Mouse (Mus musculus): ENCODE results near the gene Tbata. TPM values are rescaled to one million over a fixed set of nuclear protein-coding genes. Genes with fewer than 3 reads are reported as not detected.
A peak's percentile ranks its signal among the peaks of the same experiment; 100 is the strongest.

Tbata gene
- total and polyA plus RNA-seq, 2 experiments from 2014 or later = 1.2 to 4.7 TPM

- Histone ChIP-seq H3K27me3 (ENCODE audit: insufficient read depth, low read length) (no peaks in the 10 kb centered on the region), H3K9ac (no peak overlapping the region), H3K4me1 (ENCODE audit: insufficient read depth) (no peaks in the 10 kb centered on the region), H3K27ac (ENCODE audit: low read depth, low read length) (no peak overlapping the region), H3K9me3 (ENCODE audit: low read length) (no peaks in the 10 kb centered on the region), H3K4me3 (ENCODE audit: low read depth, low read length) (no peak overlapping the region), H3K36me3 (ENCODE audit: insufficient read depth) (no peaks in the 10 kb centered on the region), H3K4me2 (ENCODE audit: low read depth) (no peak overlapping the region)
- ATAC-seq = no peak
- no peak for TF ChIP-seq CTCF (IDR thresholded peaks at IDR 0.05; ENCODE audit: low read depth)
- no peak for DNase-seq
- 88% methylated on average over 7 of the region's 7 CpGs for WGBS
Observed at GRCm38 (mm10) chr10:61160089-61160488, 11.7 kb upstream of the Tbata start.

GRCm38 (mm10) chr10:61160671-61161070 is 11.1 kb upstream of the Tbata start:
- no peak overlapping the region for H3K4me3 ChIP-seq (ENCODE audit: low read depth, low read length)
- 86% methylated on average over 4 of the region's 4 CpGs for WGBS
- H3K36me3 ChIP-seq (ENCODE audit: insufficient read depth) = no peaks in the 10 kb centered on the region
- no peak for TF ChIP-seq CTCF (IDR thresholded peaks at IDR 0.05; ENCODE audit: low read depth)
- DNase-seq (no peak), ATAC-seq (no peak)
- H3K9me3 ChIP-seq (ENCODE audit: low read length) = no peaks in the 10 kb centered on the region
- no peak overlapping the region for H3K4me2 ChIP-seq (ENCODE audit: low read depth)
- no peak overlapping the region for H3K9ac ChIP-seq
- H3K27ac ChIP-seq (ENCODE audit: low read depth, low read length) = no peak overlapping the region
- H3K4me1 ChIP-seq (ENCODE audit: insufficient read depth) = no peaks in the 10 kb centered on the region
- H3K27me3 ChIP-seq (ENCODE audit: insufficient read depth, low read length) = no peaks in the 10 kb centered on the region

GRCm38 (mm10) chr10:61162366-61162765 is 9.4 kb upstream of the Tbata start:
- 86% methylated on average over 3 of the region's 3 CpGs for WGBS
- no peaks in the 10 kb centered on the region for H3K27me3 ChIP-seq (ENCODE audit: insufficient read depth, low read length)
- ATAC-seq = no peak

GRCm38 (mm10) chr10:61167333-61168096 is 4.2 kb upstream of the Tbata start:
- Histone ChIP-seq H3K4me2 (ENCODE audit: low read depth) (no peak overlapping the region), H3K9ac (no peak overlapping the region), H3K36me3 (ENCODE audit: insufficient read depth) (no peaks in the 10 kb centered on the region), H3K4me1 (ENCODE audit: insufficient read depth) (no peaks in the 10 kb centered on the region), H3K4me3 (ENCODE audit: low read depth, low read length) (no peak overlapping the region), H3K27me3 (ENCODE audit: insufficient read depth, low read length) (no peaks in the 10 kb centered on the region), H3K9me3 (ENCODE audit: low read length) (no peaks in the 10 kb centered on the region), H3K27ac (ENCODE audit: low read depth, low read length) (no peak overlapping the region)
- no peak for TF ChIP-seq CTCF (IDR thresholded peaks at IDR 0.05; ENCODE audit: low read depth)
- ATAC-seq (peak; percentile 42; the same call in 1 of the 2 replicates), DNase-seq (no peak)
- 70% methylated on average over 9 of the region's 9 CpGs for WGBS

More at GRCm38 (mm10) chr10:61162366-61162765, 9.4 kb upstream of the Tbata start:
- Histone ChIP-seq H3K4me2 (ENCODE audit: low read depth) (no peak overlapping the region), H3K27ac (ENCODE audit: low read depth, low read length) (no peak overlapping the region), H3K36me3 (ENCODE audit: insufficient read depth) (no peaks in the 10 kb centered on the region), H3K4me1 (ENCODE audit: insufficient read depth) (no peaks in the 10 kb centered on the region), H3K4me3 (ENCODE audit: low read depth, low read length) (no peak overlapping the region), H3K9ac (no peak overlapping the region), H3K9me3 (ENCODE audit: low read length) (no peaks in the 10 kb centered on the region)
- TF ChIP-seq CTCF (IDR thresholded peaks at IDR 0.05; ENCODE audit: low read depth) = no peak
- DNase-seq = no peak

- H3K27ac ChIP-seq (ENCODE audit: low read depth, low read length) = no peak overlapping the region
- WGBS = 45% methylated on average over 2 of the region's 2 CpGs
- no peak overlapping the region for H3K4me3 ChIP-seq (ENCODE audit: low read depth, low read length)
- no peak overlapping the region for H3K9ac ChIP-seq
- no peaks in the 10 kb centered on the region for H3K4me1 ChIP-seq (ENCODE audit: insufficient read depth)
- H3K27me3 ChIP-seq (ENCODE audit: insufficient read depth, low read length) = no peaks in the 10 kb centered on the region
- no peak overlapping the region for H3K4me2 ChIP-seq (ENCODE audit: low read depth)
- ATAC-seq = no peak
- DNase-seq = no peak
- no peak for TF ChIP-seq CTCF (IDR thresholded peaks at IDR 0.05; ENCODE audit: low read depth)
- no peaks in the 10 kb centered on the region for H3K9me3 ChIP-seq (ENCODE audit: low read length)
- H3K36me3 ChIP-seq (ENCODE audit: insufficient read depth) = no peaks in the 10 kb centered on the region
Observed at GRCm38 (mm10) chr10:61168393-61168792, 3.4 kb upstream of the Tbata start.

GRCm38 (mm10) chr10:61172496-61172895 is 742 bp downstream of the Tbata start:
- H3K27me3 ChIP-seq (ENCODE audit: insufficient read depth, low read length) = no peaks in the 10 kb centered on the region
- TF ChIP-seq CTCF (IDR thresholded peaks at IDR 0.05; ENCODE audit: low read depth) = no peak
- no peak overlapping the region for H3K9ac ChIP-seq
- no peaks in the 10 kb centered on the region for H3K36me3 ChIP-seq (ENCODE audit: insufficient read depth)
- no peak for DNase-seq
- no peak overlapping the region for H3K27ac ChIP-seq (ENCODE audit: low read depth, low read length)
- WGBS = 81% methylated on average over 4 of the region's 4 CpGs
- no peak for ATAC-seq
- H3K9me3 ChIP-seq (ENCODE audit: low read length) = no peaks in the 10 kb centered on the region
- H3K4me3 ChIP-seq (ENCODE audit: low read depth, low read length) = no peak overlapping the region
- H3K4me1 ChIP-seq (ENCODE audit: insufficient read depth) = no peaks in the 10 kb centered on the region
- no peak overlapping the region for H3K4me2 ChIP-seq (ENCODE audit: low read depth)

GRCm38 (mm10) chr10:61174711-61175441 is 3.1 kb downstream of the Tbata start:
- H3K9me3 ChIP-seq (ENCODE audit: low read length) = no peaks in the 10 kb centered on the region
- H3K27ac ChIP-seq (ENCODE audit: low read depth, low read length) = no peak overlapping the region
- H3K4me2 ChIP-seq (ENCODE audit: low read depth) = no peak overlapping the region
- no peaks in the 10 kb centered on the region for H3K4me1 ChIP-seq (ENCODE audit: insufficient read depth)
- DNase-seq (no peak), ATAC-seq (no peak)
- no peaks in the 10 kb centered on the region for H3K36me3 ChIP-seq (ENCODE audit: insufficient read depth)
- WGBS = 53% methylated on average over 13 of the region's 13 CpGs
- no peak overlapping the region for H3K9ac ChIP-seq
- no peaks in the 10 kb centered on the region for H3K27me3 ChIP-seq (ENCODE audit: insufficient read depth, low read length)
- no peak overlapping the region for H3K4me3 ChIP-seq (ENCODE audit: low read depth, low read length)
- TF ChIP-seq CTCF (IDR thresholded peaks at IDR 0.05; ENCODE audit: low read depth) = no peak

All from forebrain, postnatal 0 days (tissue).